Mouse (Mus musculus): ENCODE data around the gene Klhl31.

Gene Klhl31

GRCm38 (mm10) chr9:77623318-77624050 lies 12.8 kb upstream of the Klhl31 start:
- DNase-seq (ENCODE audit: low spot score in 2 of 2) = no peak

DNA sequence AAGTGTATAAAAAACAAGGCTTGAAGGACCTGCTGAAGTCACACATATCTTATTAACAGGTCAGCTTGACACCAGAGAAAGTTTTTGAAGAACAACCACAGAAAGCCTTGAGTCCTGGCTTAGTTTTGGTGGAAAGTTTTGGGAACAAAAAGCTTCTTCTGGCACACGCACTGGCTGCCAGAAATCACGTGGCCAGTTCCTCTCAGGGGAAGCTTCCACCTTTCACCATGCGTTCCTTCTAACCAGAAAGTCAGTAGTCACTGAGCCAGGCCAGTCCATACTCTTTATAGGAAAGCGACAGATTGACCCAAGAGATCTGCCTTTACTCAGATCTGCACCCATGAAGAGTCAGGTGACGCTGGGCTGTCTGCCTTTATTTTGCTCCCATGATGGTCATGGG lies 12.1 kb upstream of the Klhl31 start:
- DNase-seq (ENCODE audit: low spot score in 2 of 2) = no peak

GRCm38 (mm10) chr9:77628676-77629075 lies 7.6 kb upstream of the Klhl31 start:
- DNase-seq (ENCODE audit: low spot score in 2 of 2) = no peak

- no peak for DNase-seq (ENCODE audit: low spot score in 2 of 2)
Measured at GRCm38 (mm10) chr9:77629708-77630107, 6.6 kb upstream of the Klhl31 start.

GRCm38 (mm10) chr9:77630764-77631163 lies 5.5 kb upstream of the Klhl31 start:
- DNase-seq (ENCODE audit: low spot score in 2 of 2) = no peak

DNA sequence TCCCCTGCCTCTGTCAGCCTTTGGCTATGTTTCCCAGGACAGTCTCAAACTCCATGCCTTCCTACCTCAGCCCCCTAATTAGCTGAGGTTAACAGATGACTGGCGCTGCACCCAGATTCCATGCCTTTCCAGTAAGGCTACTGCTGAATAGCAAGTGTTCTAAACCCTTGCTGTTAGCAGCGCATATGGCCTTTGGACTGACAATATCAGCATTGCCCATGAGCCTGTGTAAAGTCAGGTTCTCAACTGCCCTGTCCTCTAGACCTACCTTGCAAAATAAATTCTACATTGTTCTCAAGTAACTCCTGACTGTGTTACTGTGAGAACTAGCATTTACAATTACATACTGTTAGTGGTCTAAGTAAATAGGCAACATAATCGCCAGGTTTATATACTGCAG lies 3.9 kb upstream of the Klhl31 start:
- DNase-seq (ENCODE audit: low spot score in 2 of 2) = no peak

DNA sequence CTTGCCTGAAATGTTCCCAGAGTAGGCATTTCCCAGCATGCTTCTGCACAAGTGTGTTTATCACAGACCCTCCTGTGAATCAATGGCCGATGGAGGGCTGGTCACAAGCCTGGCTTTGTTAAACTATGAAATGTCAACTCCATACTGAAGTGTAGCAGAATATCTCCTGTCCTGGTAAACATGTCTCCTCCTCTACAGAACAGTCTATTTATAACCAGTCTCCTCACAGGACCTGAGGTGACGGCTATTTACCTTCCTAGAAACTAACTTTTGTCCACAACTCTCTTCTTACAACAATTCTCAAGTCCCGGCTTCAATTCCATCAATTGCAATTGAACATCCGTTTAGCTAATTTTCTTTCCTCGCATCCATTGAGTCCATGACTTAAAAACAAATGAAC lies 297 bp upstream of the Klhl31 start:
- DNase-seq (ENCODE audit: low spot score in 2 of 2) = no peak

- DNase-seq (ENCODE audit: low spot score in 2 of 2) = no peak
Measured at GRCm38 (mm10) chr9:77637357-77637756, 1.1 kb downstream of the Klhl31 start.

GRCm38 (mm10) chr9:77645176-77645575 lies 8.9 kb downstream of the Klhl31 start:
- no peak for DNase-seq (ENCODE audit: low spot score in 2 of 2)

DNA sequence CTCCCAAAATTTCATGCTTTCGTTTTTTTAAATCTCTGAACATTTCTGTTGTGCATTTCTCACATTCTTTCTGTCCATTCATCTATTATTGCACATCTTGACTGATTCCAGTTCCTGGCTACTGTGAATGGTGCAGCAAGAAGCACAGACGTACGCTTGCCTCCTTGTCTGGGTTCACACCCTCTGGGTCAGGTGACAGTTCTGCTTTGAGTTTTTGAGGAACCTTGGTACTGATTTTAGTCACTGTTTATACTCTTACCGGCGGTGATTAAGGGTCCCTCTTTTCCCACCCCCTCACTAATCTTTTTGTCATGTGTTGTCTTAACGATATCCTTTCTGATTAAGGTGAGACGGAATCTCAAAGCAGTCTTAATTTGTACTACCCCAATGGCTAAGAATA lies 15.5 kb downstream of the Klhl31 start:
- no peak for DNase-seq (ENCODE audit: low spot score in 2 of 2)

DNA sequence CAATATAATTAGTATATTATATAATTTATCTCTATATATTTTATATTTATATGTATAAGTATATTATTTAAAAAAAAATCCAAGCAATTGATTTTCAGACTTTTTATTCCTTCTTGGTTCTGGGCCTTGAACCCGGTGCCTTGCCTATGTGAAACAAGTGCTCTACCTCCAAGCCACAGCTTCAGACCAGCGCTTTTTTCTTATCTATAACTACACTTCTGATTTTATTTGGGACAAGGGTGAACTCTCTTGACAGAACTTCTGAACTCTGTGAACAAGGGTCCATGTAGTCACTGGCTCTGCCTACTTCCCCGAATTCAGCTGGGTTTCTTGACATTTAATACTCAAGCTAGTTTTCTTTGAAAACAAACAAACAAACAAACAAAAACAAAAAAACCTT lies 17.6 kb downstream of the Klhl31 start:
- DNase-seq (ENCODE audit: low spot score in 2 of 2) = no peak

GRCm38 (mm10) chr9:77655181-77655934 lies 19.1 kb downstream of the Klhl31 start:
- peak; percentile 27 to 40 for DNase-seq (ENCODE audit: low spot score in 2 of 2)

DNA sequence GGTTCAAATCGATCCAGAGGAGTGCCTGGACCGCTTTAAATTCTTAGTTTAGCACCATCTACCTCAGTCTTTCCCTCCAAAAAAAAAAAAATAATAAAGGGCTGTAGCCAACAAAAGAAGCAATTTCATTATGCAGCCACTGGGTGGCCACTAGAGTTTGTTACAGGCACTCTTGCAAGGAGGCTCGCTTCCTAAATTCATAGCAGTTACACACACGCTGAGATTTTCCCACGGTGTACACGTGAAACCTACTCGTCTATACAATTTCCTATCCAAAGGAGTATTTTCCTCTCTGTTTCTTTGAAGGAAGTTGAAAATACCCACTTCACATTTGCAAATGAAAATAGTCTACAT lies 19.6 kb downstream of the Klhl31 start:
- DNase-seq (ENCODE audit: low spot score in 2 of 2) = peak; percentile 13 to 40

DNA sequence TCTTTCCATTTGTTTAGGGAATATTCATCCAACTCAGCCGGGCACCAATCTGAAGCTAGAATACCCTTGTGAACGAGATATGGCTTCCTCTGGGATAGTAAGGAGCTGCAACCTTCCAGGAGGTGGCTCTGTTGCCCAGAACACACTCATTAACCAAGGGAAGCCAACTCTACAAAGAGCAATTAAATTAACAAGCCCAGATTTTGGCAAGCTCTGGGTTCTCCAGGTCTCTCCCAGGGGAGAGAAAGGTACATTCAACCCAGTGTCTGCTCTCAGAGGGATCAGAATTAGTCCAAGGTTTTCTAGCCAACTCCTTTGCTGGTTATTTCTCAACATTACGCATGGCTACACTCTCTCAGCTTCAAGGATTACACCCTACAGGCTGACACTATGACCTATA lies 26.6 kb downstream of the Klhl31 start:
- DNase-seq (ENCODE audit: low spot score in 2 of 2) = no peak

DNA sequence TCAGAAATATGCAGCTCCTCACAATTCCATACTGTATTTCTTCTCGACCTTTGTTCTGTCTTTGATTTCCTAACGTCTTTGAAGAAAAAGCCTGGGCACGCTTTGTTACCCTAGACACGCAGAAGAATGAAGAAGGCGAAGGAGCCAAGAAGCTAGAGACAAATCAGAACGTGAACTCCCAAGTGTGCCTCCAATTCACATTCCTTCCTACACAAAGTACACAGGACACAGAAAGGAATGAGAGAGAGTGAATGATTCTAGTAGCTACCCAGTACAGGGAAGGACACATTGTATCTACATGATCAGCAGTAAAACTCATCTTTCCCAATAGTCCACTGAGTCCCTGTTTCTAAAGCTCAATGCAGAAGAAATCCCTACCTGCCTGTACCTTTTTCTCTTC lies 33.8 kb downstream of the Klhl31 start:
- DNase-seq (ENCODE audit: low spot score in 2 of 2) = no peak

GRCm38 (mm10) chr9:77671004-77671403 lies 34.7 kb downstream of the Klhl31 start:
- no peak for DNase-seq (ENCODE audit: low spot score in 2 of 2)

- no peak for DNase-seq (ENCODE audit: low spot score in 2 of 2)
Measured at GRCm38 (mm10) chr9:77673218-77673617, 36.9 kb downstream of the Klhl31 start.

DNA sequence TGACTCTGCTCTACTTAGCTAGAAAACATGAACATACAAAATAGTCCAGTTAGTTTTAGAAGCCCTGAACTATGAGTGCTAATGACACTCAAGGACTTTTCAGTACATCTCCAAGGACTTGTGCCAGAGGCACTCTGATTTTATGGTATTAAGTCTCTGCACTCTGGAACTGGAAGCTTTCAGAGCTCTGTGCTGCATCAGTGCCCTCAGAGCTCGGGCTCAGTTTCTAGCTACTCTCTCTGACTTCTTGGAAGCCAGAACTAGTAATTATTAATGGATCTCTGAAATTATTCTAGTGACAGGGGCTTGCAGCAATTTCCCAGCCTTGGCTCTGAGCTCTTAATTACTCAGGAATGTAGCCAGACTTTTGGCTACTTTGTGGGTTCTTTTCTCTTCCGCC lies 37.7 kb downstream of the Klhl31 start:
- DNase-seq (ENCODE audit: low spot score in 2 of 2) = no peak

DNA sequence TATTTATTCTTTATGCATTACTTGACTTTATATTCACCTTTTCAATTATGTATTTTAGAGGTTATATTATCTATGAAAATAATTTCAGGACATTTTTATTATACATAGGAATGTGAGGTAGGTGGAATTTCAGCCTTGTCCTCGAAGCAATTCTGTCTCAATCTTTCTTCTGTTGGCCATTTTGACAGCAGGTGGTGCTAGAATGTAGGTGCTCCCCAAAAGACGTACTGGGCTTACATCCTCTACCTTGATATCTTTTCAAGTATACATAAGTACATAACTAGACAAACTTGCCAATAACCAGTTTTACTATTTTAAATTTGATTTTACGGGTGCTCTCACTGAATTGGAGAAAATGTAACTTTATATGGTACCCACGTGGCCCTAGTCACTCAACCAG lies 48.6 kb downstream of the Klhl31 start:
- no peak for DNase-seq (ENCODE audit: low spot score in 2 of 2)

DNA sequence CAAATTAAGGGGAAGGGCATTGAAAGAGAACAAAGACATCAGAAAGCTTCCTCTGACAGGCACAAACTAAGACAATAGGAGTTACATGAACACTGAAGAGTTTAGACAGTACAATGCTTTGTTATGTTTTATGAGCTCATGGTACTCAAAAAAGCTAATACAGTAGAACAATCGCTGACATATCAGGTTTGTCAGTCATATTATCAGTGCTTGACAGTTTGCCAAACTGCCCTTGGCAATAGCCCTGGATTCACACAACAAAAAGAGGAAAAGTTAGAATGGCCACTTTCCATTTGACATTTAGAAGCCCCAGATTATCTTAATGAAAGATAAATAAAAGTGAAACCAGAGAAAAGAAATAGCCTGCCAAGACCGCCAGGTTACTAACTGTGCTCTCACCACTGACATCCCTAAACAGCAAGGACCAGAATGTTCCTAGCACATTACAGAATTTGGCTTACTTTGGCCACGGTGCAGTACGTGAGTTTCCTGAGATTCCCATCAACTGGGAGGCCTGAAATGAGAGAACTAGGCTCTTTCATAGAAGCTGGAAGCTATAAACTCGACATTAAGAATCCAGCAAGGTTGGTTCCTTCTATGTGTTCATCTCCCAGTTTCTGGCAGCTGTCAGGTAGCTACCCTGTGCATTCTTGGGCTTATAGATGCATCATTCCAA lies 49.7 kb downstream of the Klhl31 start:
- DNase-seq (ENCODE audit: low spot score in 2 of 2) = no peak

DNA sequence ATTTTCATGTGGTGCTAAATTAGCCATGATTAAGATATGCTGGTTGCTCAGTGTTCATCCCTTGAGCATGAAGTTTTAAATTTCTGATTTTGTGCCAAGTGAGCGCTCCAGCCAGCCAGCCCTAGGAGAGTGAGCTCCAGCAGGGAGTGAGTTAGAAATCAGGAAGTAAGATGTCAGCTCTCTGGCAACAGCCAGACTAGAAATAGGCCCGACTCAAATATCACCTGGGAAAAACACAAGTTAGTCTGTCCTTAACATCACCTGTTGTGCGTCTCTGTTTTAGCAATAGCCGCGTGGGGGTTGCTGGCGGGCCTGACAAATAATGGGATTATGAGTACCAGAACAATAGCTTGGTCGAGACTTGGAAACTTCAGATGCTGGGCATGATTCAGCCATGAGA lies 56.4 kb downstream of the Klhl31 start:
- no peak for DNase-seq (ENCODE audit: low spot score in 2 of 2)

GRCm38 (mm10) chr9:77693405-77693804 lies 57.1 kb downstream of the Klhl31 start:
- DNase-seq (ENCODE audit: low spot score in 2 of 2) = no peak

- no peak for DNase-seq (ENCODE audit: low spot score in 2 of 2)
Measured at GRCm38 (mm10) chr9:77695586-77695985, 59.3 kb downstream of the Klhl31 start.
